Mouse (Mus musculus) lung, embryonic 16.5 days (tissue): Measurements from ENCODE around the gene Timmdc1. TPM values are rescaled to one million over a fixed set of nuclear protein-coding genes. Genes with fewer than 3 reads are reported as not detected.
"Not testable (repeated sequence)": the region's sequence is repeated elsewhere in the genome, so short reads cannot be mapped to it uniquely, and the experiment has no call there.

Source experiments
- ATAC-seq: fragments of 200-750 bp; cut with Nextera tagmentation; 2 replicates; pipeline ENCODE4 v1.8.0; 2017; ENCODE audit warnings: low read depth, mild to moderate bottlenecking, moderate library complexity
- H3K27ac ChIP-seq: fragments of 300-500 bp; sonication (generic); 2 replicates; pipeline ENCODE4 v1.5.1; 2014; ENCODE audit warnings: mild to moderate bottlenecking, control low read depth, low read length
- H3K27me3 ChIP-seq: fragments of 300-500 bp; sonication (generic); 2 replicates; pipeline ENCODE4 v1.6.1; 2014; ENCODE audit warnings: low read depth, low read length, mixed read lengths; ENCODE audit not compliant: control insufficient read depth, insufficient read depth
- H3K36me3 ChIP-seq: fragments of 300-500 bp; sonication (generic); 2 replicates; pipeline ENCODE4 v1.6.1; 2014; ENCODE audit warnings: low read length; ENCODE audit not compliant: control insufficient read depth, insufficient read depth
- H3K4me1 ChIP-seq: fragments of 300-500 bp; sonication (generic); replicated peaks from 2 replicates; pipeline ENCODE4 v1.6.1; 2014; ENCODE audit warnings: low read length, mixed read lengths; ENCODE audit not compliant: control insufficient read depth, insufficient read depth
- H3K4me2 ChIP-seq: fragments of 300-500 bp; sonication (generic); 2 replicates; pipeline ENCODE4 v1.6.1; 2014; ENCODE audit warnings: low read depth, low read length, control low read depth
- H3K4me3 ChIP-seq: fragments of 300-500 bp; sonication (generic); 2 replicates; pipeline ENCODE4 v1.5.1; 2014; ENCODE audit warnings: mild to moderate bottlenecking, low read length, control low read depth
- H3K9ac ChIP-seq: fragments of 300-500 bp; sonication (generic); 2 replicates; pipeline ENCODE4 v1.6.1; 2014; ENCODE audit warnings: low read length, control low read depth
- H3K9me3 ChIP-seq: fragments of 300-500 bp; sonication (generic); 2 replicates; pipeline ENCODE4 v1.6.1; 2016; ENCODE audit warnings: low read length; ENCODE audit not compliant: control insufficient read depth
- WGBS: fragments of 180-500 bp; shearing (Covaris S2); extraction: QIAGEN DNeasy Blood & Tissue Kit; methylation state at CpG from one replicate; pipeline ENCODE4 v1.1.7; 2014; 5-methylcytosine and 5-hydroxymethylcytosine counted together
- polyA plus RNA-seq: library from polyadenylated mRNA; unstranded; fragments of >200 nt; fragmentation: Nextera tagmentation; extraction: Ambion mirVana; gene quantifications from 2 replicates; pipeline ENCODE4 v1.2.1, GENCODE M21; 2015

The Timmdc1 gene
- polyA plus RNA-seq, 1 experiment from 2014 or later = 27.7 TPM

DNA sequence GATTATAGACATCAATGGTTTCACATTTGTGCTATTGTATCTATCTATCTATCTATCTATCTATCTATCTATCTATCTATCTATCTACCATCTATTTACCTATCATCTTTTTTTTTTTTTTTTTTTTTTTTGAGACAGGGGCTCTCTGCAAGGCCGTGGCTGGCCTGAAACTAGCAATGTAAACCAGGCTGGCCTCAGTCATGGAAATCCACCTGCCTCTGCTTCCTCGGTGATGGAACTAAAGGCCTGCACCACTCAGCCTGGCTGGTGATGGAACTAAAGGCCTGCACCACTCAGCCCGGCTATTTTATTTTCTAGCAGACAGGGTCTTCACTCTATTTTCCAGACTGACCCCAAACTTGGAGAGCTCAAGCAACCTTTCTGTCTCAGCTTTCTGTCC lies 44.2 kb downstream of the Timmdc1 start:
- H3K9me3 ChIP-seq = no peaks in the 10 kb centered on the region
- no peaks in the 10 kb centered on the region for H3K36me3 ChIP-seq
- no peak for ATAC-seq
- peaks cover 8% of the 10 kb centered on the region; the same call in 1 of the 2 replicates for H3K27me3 ChIP-seq
- 92% methylated on average over 3 of the region's 3 CpGs for WGBS
- H3K9ac ChIP-seq = no peak overlapping the region
- no peak overlapping the region for H3K4me3 ChIP-seq
- no peak overlapping the region for H3K27ac ChIP-seq
- no peak overlapping the region for H3K4me2 ChIP-seq
- H3K4me1 ChIP-seq = peaks cover 8% of the 10 kb centered on the region

DNA sequence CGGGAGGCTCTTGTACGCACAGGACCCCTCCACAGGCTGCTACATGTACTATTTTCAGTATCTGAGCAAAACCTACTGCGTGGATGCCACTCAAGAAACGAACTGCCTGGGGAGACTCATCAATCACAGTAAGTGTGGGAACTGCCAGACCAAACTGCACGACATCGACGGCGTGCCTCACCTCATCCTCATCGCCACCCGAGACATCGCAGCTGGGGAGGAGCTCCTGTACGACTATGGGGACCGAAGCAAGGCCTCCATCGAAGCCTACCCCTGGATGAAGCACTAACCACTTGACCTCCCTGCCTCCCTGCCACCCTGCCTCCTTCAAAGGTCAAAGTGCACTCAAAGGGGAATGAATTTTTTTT lies 45.2 kb downstream of the Timmdc1 start:
- Histone ChIP-seq H3K4me3 (peak overlapping the region; percentile 51), H3K9ac (peak overlapping the region; percentile 62), H3K4me2 (peak overlapping the region; percentile 84)
- not testable (repeated sequence) for H3K9me3 ChIP-seq, H3K27ac ChIP-seq, H3K27me3 ChIP-seq, ATAC-seq, H3K36me3 ChIP-seq, H3K4me1 ChIP-seq
- WGBS = 23% methylated on average over 14 of the region's 14 CpGs

DNA sequence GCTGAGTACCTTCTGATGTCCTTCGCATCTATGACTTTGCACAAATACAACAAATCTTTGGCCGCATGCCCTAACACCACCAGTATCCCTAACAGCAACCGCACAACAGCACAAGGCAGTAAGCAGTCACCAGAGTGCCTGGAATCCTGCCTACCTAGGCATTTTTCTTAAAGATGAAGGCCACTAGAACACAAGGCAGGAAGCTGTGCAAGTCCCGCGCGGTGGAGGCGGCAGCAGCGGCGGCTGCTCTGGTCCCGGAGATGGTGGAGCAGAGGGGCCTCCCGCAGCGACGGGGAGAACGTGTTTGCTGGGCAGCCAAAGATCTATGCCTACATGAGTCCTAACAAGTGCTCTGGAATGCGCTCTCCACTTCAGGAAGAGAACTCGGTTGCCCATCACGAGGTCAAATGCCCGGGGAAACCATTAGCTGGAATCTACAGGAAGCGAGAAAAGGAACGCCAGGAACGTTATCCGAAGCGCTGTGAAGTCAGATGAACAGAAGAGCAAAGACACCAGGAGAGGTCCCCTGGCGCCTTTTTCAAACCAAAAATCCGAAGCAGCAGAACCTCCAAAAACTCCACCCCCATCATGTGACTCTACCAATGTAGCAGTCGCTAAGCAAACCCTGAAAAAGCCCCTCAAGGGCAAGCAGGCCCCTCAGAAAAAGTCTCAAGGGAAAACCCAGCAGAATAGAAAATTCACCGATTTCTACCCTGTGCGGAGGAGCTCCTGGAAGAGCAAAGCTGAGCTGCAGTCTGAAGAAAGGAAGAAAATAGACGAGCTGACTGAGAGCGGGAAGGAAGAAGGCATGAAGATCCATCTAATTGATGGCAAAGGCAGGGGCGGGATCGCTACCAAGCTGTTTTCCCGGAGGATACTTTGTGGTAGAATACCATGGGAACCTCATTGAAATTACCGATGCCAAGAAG lies 45.9 kb downstream of the Timmdc1 start:
- peak overlapping the region; percentile 51 for H3K4me3 ChIP-seq
- no peaks in the 10 kb centered on the region for H3K36me3 ChIP-seq
- WGBS = 6% methylated on average over 34 of the region's 34 CpGs
- peaks cover 4% of the 10 kb centered on the region for H3K4me1 ChIP-seq
- peak; percentile 82 for ATAC-seq
- peak overlapping the region; percentile 84 for H3K4me2 ChIP-seq
- peak overlapping the region; percentile 66; the same call in 1 of the 2 replicates for H3K27ac ChIP-seq
- no peaks in the 10 kb centered on the region for H3K9me3 ChIP-seq
- no peaks in the 10 kb centered on the region; the same call in 1 of the 2 replicates for H3K27me3 ChIP-seq
- peak overlapping the region; percentile 67 for H3K9ac ChIP-seq

DNA sequence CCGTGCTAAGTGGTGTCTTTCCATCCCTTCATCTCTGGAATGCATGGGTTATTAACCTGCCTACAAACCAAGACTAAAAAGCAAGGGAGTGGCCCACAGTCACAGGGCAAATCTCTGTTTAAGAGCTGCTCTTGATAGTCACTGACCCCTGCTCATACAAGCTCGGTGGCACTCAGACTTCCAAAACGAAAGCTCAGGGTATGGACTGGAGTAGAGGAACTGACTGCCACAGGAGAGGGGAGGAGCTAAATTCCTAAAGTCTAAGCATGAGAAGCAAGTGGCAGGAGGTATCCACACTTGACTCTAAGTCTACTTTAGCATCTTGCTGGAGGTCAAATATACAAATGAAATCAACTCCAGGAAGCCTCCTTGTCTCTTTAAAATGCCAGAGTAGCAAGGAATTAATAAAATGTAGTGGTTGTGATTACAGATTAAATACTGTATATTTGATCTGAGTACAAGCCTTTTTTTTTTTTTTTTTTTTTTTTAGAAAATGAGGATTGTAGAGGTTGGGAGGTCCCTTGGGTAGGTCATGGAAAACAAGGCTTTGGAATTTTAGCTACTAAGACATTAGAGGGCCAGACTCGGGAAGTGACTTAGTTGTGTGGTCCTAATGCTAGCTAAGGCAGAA lies 46.7 kb downstream of the Timmdc1 start:
- Histone ChIP-seq H3K27ac (0 out of 2 replicates have a peak overlapping the region, but pooled peaks have one; percentile 1), H3K36me3 (no peaks in the 10 kb centered on the region), H3K4me2 (peak overlapping the region; percentile 84), H3K27me3 (no peaks in the 10 kb centered on the region), H3K4me3 (peak overlapping the region; percentile 51), H3K9me3 (no peaks in the 10 kb centered on the region), H3K9ac (no peak overlapping the region; the same call in 1 of the 2 replicates), H3K4me1 (peaks cover 4% of the 10 kb centered on the region)
- ATAC-seq = peak; percentile 51; the same call in 1 of the 2 replicates
- WGBS = 29% methylated on average over 4 of the region's 4 CpGs

DNA sequence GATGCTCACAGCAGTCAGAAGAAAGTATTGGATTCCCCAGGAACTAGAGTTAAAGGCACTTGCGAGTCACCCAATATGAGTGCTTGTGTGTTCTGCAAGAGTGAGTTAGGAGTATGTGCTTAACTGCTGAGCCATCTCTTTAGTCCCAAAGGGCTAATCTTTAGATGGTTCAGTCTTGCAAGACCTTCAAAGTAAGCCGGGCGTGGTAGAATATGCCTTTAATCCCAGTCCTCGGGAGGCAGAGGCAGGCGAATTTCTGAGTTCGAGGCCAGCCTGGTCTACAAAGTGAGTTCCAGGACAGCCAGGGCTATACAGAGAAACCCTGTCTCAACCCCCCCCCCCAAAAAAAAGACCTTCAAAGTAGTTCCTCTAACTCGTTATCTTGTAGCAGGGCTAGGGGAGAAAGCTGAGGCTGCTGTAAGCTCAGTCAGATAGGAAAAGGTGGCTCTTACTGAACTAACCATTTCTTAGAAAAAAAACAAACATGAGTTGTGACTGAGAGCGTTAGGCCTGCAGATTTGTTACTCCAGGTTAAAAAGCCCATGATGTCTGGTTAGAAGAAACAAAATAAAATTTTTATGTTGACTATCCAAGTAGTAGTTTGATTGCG lies 47.7 kb downstream of the Timmdc1 start:
- ATAC-seq = no peak
- Histone ChIP-seq H3K4me1 (peaks cover 4% of the 10 kb centered on the region), H3K36me3 (no peaks in the 10 kb centered on the region), H3K4me2 (no peak overlapping the region), H3K9ac (no peak overlapping the region), H3K9me3 (no peaks in the 10 kb centered on the region), H3K4me3 (no peak overlapping the region), H3K27me3 (no peaks in the 10 kb centered on the region), H3K27ac (no peak overlapping the region)
- 90% methylated on average over 9 of the region's 9 CpGs for WGBS

DNA sequence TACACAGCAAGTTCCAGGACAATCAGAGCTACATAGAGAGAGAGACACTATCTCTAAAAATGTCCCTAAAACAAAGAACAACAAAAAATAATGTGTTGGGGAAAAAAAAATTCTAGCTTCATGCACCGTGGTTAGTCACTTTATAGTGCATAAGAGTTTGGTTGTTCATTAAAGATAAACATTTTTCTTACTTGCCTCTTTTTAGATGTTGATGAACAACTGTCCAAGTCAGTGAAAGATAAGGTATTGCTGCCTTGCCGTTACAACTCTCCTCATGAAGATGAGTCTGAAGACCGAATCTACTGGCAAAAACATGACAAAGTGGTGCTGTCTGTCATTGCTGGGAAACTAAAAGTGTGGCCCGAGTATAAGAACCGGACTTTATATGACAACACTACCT lies 48.8 kb downstream of the Timmdc1 start:
- Histone ChIP-seq H3K27me3 (no peaks in the 10 kb centered on the region), H3K4me2 (no peak overlapping the region), H3K9ac (no peak overlapping the region), H3K36me3 (no peaks in the 10 kb centered on the region), H3K4me3 (no peak overlapping the region), H3K27ac (no peak overlapping the region), H3K4me1 (peaks cover 4% of the 10 kb centered on the region), H3K9me3 (no peaks in the 10 kb centered on the region)
- 83% methylated on average over 5 of the region's 5 CpGs for WGBS
- ATAC-seq = no peak

DNA sequence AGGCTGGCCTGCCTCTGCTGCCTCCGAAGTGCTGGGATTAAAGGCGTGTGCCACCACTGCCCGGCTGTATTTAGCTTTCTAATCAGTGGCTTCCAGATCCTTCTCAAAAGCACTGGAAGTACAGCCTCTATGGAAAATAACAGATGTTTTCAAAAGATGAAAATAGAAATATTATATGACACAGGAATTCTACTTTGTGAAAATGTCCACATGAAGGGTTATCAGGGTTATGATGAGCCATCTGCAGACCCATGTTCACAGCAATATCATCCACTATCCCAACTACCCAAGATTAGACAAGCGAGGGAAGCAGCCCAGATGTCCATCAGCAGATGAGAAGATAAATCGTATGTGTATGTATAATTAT lies 50.0 kb downstream of the Timmdc1 start:
- no peak for ATAC-seq
- no peak overlapping the region for H3K9ac ChIP-seq
- H3K4me3 ChIP-seq = no peak overlapping the region
- H3K27me3 ChIP-seq = no peaks in the 10 kb centered on the region
- H3K27ac ChIP-seq = no peak overlapping the region
- WGBS = 84% methylated on average over 5 of the region's 5 CpGs
- H3K4me1 ChIP-seq = peaks cover 4% of the 10 kb centered on the region
- no peak overlapping the region for H3K4me2 ChIP-seq
- no peaks in the 10 kb centered on the region for H3K9me3 ChIP-seq
- no peaks in the 10 kb centered on the region for H3K36me3 ChIP-seq

DNA sequence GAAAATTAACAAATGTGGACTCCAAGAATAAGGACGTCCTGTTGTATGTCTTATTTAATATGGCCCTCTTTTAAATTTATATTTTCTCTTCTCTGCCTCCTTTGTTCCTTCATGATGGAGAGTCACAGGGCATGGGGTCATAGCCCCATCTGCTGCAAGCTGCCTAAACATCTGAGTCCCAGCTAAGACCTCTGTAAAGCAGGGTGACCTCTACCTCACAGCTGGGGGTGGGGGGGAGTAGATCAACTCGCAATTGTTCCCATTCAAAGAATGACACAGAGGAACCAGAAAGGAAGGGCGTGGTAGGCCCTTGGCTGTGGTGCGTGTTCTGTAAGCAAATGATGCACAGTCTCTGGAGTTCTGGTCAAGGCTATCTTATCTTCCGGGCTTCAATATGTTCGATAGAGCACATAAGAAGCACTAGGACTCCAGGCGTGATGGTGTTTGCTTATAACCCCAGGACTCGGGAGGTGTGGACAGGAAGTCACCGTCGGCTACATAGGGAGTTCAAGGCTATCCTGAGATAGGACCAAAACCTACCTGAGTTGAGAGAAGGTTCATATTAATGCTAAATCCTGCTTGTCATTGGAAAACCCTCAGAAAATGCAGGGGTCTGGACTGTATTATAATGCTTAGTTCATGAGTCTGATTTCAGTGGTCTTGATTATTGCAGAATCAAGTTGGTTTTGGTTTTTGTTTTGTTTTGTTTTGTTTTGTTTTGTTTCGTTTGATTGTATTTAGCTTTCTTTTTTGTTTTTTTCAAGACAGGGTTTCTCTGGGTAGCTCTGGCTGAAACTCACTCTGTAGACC lies 50.6 kb downstream of the Timmdc1 start:
- Histone ChIP-seq H3K9ac (no peak overlapping the region), H3K27ac (no peak overlapping the region), H3K27me3 (no peaks in the 10 kb centered on the region), H3K4me1 (peaks cover 1% of the 10 kb centered on the region), H3K36me3 (no peaks in the 10 kb centered on the region), H3K9me3 (no peaks in the 10 kb centered on the region), H3K4me3 (no peak overlapping the region), H3K4me2 (no peak overlapping the region)
- WGBS = 71% methylated on average over 11 of the region's 11 CpGs
- no peak for ATAC-seq
